Mouse (Mus musculus) heart, postnatal 25 days (tissue): Measurements from ENCODE around the gene Zswim7. TPM values are rescaled to one million over a fixed set of nuclear protein-coding genes. Genes with fewer than 3 reads are reported as not detected.

ENCODE experiments used
- total RNA-seq, 2 experiments: library from RNA; stranded (reverse); gene quantifications; 2 replicates each; pipeline ENCODE4 v1.2.3; 2021

Zswim7 gene
- total RNA-seq, 2 experiments from 2014 or later, result 11.7 to 12.0 TPM

Other genes with a start within 250 kb of the Zswim7 start
- gene Adora2b, start 32.4 kb downstream of the Zswim7 start, total RNA-seq, result 1 to 10 TPM in 1 of 2 experiments, under 1 TPM in 1; 0.87 to 1.1 TPM
- 10 to 100 TPM; 36.0 to 40.8 TPM for gene Ttc19, start 98 bp upstream of the Zswim7 start, total RNA-seq
- gene Pigl, start 177.1 kb upstream of the Zswim7 start, total RNA-seq, result 1 to 10 TPM; 2.8 to 3.3 TPM
- gene Ncor1, start 177.2 kb upstream of the Zswim7 start, total RNA-seq, result 100 to 1,000 TPM; 126 TPM